Mouse (Mus musculus) lung, adult 2 months (tissue): ENCODE measurements around the gene Fgd5. TPM values are rescaled to one million over a fixed set of nuclear protein-coding genes. Genes with fewer than 3 reads are reported as not detected.
"Not testable (repeated sequence)": the region's sequence is repeated elsewhere in the genome, so short reads cannot be mapped to it uniquely, and the experiment has no call there.

Experiments used
- DNase-seq: peaks from one replicate; pipeline ENCODE4 v3.0.0; 2022
- H3K4me1 ChIP-seq: fragments of 200-500 bp; 2 replicates; pipeline ENCODE4 v1.6.1; 2011; ENCODE audit warnings: low read length; ENCODE audit not compliant: control insufficient read depth, insufficient read depth
- H3K4me3 ChIP-seq: fragments of 200-500 bp; replicated peaks from 2 replicates; pipeline ENCODE3; 2011; ENCODE audit warnings: low read depth, mild to moderate bottlenecking, control low read depth, low read length; ENCODE audit errors: extremely low read depth
- CTCF ChIP-seq: fragments of 200-500 bp; IDR thresholded peaks from 2 replicates; pipeline ENCODE4 v1.5.1; 2011; ENCODE audit warnings: mild to moderate bottlenecking, low read length, control low read depth; ENCODE audit not compliant: insufficient read depth
- POLR2A ChIP-seq: fragments of 200-500 bp; IDR thresholded peaks from 2 replicates; pipeline ENCODE4 v1.6.1; 2011; ENCODE audit warnings: low read depth, mild to moderate bottlenecking, control low read depth, low read length, borderline replicate concordance; ENCODE audit errors: extremely low read depth
- WGBS: fragments of 180-500 bp; shearing (Covaris S2); methylation state at CpG from one replicate; pipeline ENCODE4 v1.1.7; 2018; 5-methylcytosine and 5-hydroxymethylcytosine counted together
- polyA plus RNA-seq: library from polyadenylated mRNA; depleted of rRNA; stranded (reverse); fragments of >200 nt; gene quantifications from 2 replicates; pipeline ENCODE4 v1.2.3, GENCODE M21; 2012

Gene Fgd5
- polyA plus RNA-seq, 1 experiment, result 32.6 TPM

DNA sequence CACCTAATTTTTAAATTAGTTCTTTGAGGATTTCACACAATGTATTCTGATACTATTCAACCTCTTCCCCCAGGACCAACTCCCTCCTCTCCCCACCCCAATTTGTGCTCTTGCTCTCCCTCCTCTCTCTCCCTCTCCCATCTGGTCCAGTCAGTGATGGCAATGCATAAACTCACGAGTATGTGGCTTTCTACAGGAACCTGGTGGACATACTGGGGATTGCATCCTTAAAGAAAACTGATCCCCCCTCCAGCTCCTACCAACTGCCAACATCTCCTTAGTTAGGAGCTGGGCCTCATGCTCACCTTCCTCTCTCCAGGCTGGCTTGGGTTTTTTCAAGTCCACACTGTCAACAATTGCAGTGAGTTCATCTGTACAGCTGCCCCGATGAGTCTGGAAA is 79.1 kb downstream of the Fgd5 start:
- Histone ChIP-seq H3K4me3 (no peak overlapping the region), H3K4me1 (peaks cover 2% of the 10 kb centered on the region)
- TF ChIP-seq CTCF (no peak), POLR2A (no peak)
- DNase-seq, result no peak
- WGBS, result 45% methylated on average over 2 of the region's 2 CpGs

GRCm38 (mm10) chr6:92061725-92062124 is 83.0 kb downstream of the Fgd5 start:
- DNase-seq, result no peak

DNA sequence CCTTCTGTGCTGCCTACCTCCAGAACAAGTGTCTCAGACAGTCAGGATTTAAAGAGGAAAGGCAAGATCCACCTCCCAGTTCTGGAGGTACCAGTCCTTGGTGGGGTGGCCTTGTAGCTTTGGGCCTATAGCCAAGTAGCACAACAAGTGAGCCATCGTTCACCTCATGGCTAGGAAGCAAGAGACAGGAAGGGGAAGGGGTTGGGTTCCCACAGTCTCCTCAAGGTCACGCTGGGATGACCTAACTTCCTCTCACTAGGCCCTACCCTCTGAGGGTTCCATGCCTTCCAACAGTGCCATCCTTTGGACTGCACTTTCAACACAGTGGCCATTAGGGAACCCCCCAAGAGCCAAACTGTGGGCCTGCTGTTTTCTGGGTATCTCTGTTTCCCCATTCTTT is 84.8 kb downstream of the Fgd5 start:
- Histone ChIP-seq H3K4me1 (peaks cover 5% of the 10 kb centered on the region), H3K4me3 (no peak overlapping the region)
- TF ChIP-seq POLR2A (no peak), CTCF (no peak)
- 32% methylated on average over 2 of the region's 2 CpGs for WGBS
- DNase-seq, result no peak

More at GRCm38 (mm10) chr6:92061725-92062124, 83.0 kb downstream of the Fgd5 start:
- WGBS, result 26% methylated on average over 5 of the region's 5 CpGs
- Histone ChIP-seq H3K4me1 (peaks cover 5% of the 10 kb centered on the region), H3K4me3 (no peak overlapping the region)
- TF ChIP-seq POLR2A (no peak), CTCF (no peak)

DNA sequence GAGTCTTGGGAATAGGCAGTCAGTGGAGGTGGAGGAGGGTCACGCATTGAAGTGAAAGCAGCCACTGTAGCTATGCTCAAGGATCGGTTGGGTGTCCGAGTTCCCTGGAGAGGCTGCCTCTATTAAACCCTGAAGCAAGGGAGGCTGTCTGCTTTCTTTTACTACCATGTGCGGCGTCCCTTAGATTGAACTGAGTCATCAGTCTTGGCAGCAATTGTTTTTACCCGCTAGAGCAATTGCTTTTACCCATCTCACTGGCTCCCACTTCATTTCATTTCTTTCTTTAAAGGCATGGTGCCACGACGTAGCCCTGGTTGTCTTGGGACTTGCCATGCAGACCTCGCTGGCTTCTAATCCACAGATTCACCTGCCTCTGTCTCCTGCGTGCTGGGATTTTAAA is 85.4 kb downstream of the Fgd5 start:
- 76% methylated on average over 10 of the region's 10 CpGs for WGBS
- no peak for DNase-seq

DNA sequence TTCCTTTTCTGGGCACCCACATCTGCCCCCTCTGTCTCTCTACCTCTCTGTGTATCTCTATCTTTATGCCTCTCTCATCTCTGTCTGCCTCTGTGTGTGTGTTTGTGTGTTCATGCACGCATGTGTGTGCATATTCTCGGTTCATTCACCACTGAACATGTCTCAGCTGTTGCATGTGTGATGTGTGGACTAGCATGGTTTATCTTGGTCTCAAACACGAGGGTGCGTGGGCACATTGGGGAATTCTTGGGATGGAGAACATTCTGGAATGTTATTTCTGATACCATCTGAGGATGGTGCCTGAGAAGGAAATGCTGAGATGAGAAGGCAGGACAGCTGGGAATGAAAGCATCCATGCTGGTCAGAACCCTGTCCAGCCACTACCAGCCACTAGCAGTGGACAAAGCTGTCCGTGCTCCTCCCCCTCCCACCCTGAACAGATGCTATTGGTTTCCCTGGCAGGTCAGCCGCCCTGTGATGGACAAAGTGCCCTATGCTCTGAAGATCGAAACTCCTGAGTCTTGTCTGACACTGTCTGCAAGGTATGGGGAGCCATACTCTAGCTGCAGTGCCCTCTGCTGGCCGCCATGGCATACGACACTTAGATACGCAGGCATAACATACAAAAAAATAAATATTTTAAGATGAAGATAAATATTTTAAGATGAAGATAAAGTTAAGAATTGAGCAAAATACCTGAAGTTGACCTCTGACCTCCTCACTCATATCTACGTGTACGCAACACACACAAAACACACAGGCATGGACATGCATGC is 87.2 kb downstream of the Fgd5 start:
- H3K4me1 ChIP-seq, result peaks cover 5% of the 10 kb centered on the region
- DNase-seq, result peak; percentile 44
- H3K4me3 ChIP-seq, result no peak overlapping the region
- 54% methylated on average over 12 of the region's 12 CpGs for WGBS
- TF ChIP-seq CTCF (peak; percentile 81), POLR2A (no peak)

More for the DNA sequence above, 85.4 kb downstream of the Fgd5 start:
- no peak for TF ChIP-seq CTCF
- no peak for TF ChIP-seq POLR2A
- H3K4me3 ChIP-seq, result no peak overlapping the region
- H3K4me1 ChIP-seq, result peaks cover 5% of the 10 kb centered on the region

DNA sequence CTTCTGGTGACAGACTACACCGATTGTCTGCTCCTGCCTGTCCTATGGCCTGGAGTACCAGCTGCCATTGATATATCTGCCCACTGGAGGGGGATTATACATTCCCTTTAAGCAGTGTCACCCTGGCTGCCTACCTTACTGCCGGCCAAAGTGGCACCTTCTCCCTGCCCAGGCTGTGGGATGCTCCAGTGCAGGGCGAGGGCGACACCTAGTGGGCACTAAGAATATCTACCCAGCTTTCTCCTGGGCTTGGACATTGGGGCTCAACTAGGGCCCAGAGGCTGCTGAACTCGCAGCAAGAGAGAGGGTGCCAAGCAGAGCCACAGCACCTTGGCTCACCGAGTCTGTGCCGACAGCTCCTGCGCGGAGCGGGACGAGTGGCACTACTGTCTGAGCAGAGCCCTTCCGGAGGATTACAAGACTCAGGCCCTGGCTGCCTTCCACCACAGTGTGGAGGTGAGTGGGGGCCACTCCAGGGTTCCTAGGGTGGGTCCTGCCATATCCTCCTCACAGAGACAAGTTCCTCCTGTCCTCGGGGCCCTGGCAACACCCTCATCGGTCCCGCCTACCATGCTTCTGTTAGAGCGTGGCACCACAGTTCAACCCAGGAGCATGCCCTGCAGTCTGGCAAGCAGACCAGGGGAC is 88.6 kb downstream of the Fgd5 start:
- H3K4me1 ChIP-seq, result peaks cover 4% of the 10 kb centered on the region; the same call in 1 of the 2 replicates
- H3K4me3 ChIP-seq, result no peak overlapping the region
- peak; percentile 70 for DNase-seq
- 44% methylated on average over 16 of the region's 16 CpGs for WGBS
- TF ChIP-seq POLR2A, result no peak
- peak; percentile 93 for TF ChIP-seq CTCF

DNA sequence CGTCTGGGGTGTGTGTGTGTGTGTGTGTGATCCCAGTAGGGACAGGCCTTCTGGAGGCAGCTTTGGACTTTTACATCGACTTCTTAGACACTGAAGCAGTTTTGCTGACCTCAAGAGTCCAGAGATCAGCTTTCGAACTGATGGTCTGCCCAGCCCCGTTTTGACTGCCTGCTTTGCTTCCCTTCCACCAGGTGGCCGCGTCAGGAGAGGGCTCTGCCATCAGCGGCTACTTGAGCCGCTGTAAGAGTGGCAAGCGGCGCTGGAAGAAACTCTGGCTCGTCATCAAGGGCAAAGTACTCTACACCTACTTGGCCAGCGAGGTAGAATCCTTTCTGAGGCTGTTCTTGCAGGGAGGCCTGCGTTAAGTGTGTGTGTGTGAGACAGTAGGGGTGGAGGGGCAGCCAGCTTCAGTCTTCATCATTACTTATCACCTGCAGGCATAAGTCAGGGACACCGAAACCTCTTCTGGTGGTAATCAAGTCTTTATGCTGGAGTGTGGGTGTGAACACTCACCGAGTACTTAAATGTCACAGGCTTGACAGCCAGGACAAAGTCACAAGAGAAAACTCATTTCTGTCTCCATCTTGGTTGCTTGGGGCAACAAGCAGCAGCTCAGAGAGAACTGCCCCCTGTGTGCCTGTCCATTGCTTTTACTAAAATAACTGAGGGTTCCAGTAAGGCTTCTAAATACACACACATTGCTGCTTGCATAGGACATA is 92.6 kb downstream of the Fgd5 start:
- no peak overlapping the region for H3K4me3 ChIP-seq
- no peaks in the 10 kb centered on the region for H3K4me1 ChIP-seq
- 46% methylated on average over 15 of the region's 15 CpGs for WGBS
- TF ChIP-seq CTCF (no peak; the same call in 1 of the 2 replicates), POLR2A (no peak)
- peak; percentile 26 for DNase-seq

GRCm38 (mm10) chr6:92080730-92081129 is 102.1 kb downstream of the Fgd5 start:
- WGBS, result 93% methylated on average over 2 of the region's 2 CpGs
- Histone ChIP-seq H3K4me3 (no peak overlapping the region), H3K4me1 (no peaks in the 10 kb centered on the region)
- TF ChIP-seq POLR2A (no peak), CTCF (no peak)
- no peak for DNase-seq

- Histone ChIP-seq H3K4me3 (no peak overlapping the region), H3K4me1 (no peaks in the 10 kb centered on the region)
- DNase-seq, result no peak
- TF ChIP-seq POLR2A, result no peak
- TF ChIP-seq CTCF, result no peak
- WGBS, result 75% methylated on average over 4 of the region's 4 CpGs
Observed at GRCm38 (mm10) chr6:92082756-92083155, 104.1 kb downstream of the Fgd5 start.

GRCm38 (mm10) chr6:92084932-92085331 is 106.3 kb downstream of the Fgd5 start:
- H3K4me1 ChIP-seq, result no peaks in the 10 kb centered on the region
- no peak for DNase-seq
- 84% methylated on average over 3 of the region's 3 CpGs for WGBS
- TF ChIP-seq POLR2A, result no peak
- TF ChIP-seq CTCF, result no peak
- no peak overlapping the region for H3K4me3 ChIP-seq

GRCm38 (mm10) chr6:92089141-92089540 is 110.5 kb downstream of the Fgd5 start:
- H3K4me1 ChIP-seq, DNase-seq, H3K4me3 ChIP-seq: not testable (repeated sequence)
- WGBS, result 85% methylated on average over 7 of the region's 7 CpGs
